Mouse (Mus musculus) adrenal gland, postnatal 36 days (tissue): ENCODE data around the gene Actl6a. TPM values are rescaled to one million over a fixed set of nuclear protein-coding genes. Genes with fewer than 3 reads are reported as not detected.
"Not testable (repeated sequence)": the region's sequence is repeated elsewhere in the genome, so short reads cannot be mapped to it uniquely, and the experiment has no call there.

Source experiments
- DNase-seq, 2 experiments: peaks; one replicate each; pipeline ENCODE4 v3.0.0; 2021; ENCODE audit warnings: mixed read lengths in 1 of 2
- total RNA-seq, 2 experiments: library from RNA; stranded (reverse); gene quantifications; 2 replicates each; pipeline ENCODE4 v1.2.3; 2021

The Actl6a gene
- total RNA-seq, 2 experiments from 2014 or later = 43.1 to 50.6 TPM

- no peak for DNase-seq
Observed at GRCm38 (mm10) chr3:32694737-32695582, 11.1 kb upstream of the Actl6a start.

- DNase-seq = no peak
Observed at GRCm38 (mm10) chr3:32695583-32695980, 10.5 kb upstream of the Actl6a start.

GRCm38 (mm10) chr3:32698228-32698863, 7.8 kb upstream of the Actl6a start:
- peak; percentile 90 to 92 for DNase-seq

- not testable (repeated sequence) for DNase-seq
Observed at GRCm38 (mm10) chr3:32704021-32704420, 2.1 kb upstream of the Actl6a start.

- not testable (repeated sequence) for DNase-seq
Observed at GRCm38 (mm10) chr3:32704632-32705031, 1.5 kb upstream of the Actl6a start.

- DNase-seq = no peak
Observed at GRCm38 (mm10) chr3:32708052-32708367, 1.9 kb downstream of the Actl6a start.

- DNase-seq = peak; percentile 98 to 99
Observed at GRCm38 (mm10) chr3:32708368-32709231, 2.5 kb downstream of the Actl6a start.

- no peak for DNase-seq
Observed at GRCm38 (mm10) chr3:32709388-32709787, 3.3 kb downstream of the Actl6a start.

- DNase-seq = no peak
Observed at GRCm38 (mm10) chr3:32713711-32714110, 7.6 kb downstream of the Actl6a start.

- not testable (repeated sequence) for DNase-seq
Observed at GRCm38 (mm10) chr3:32717403-32717802, 11.3 kb downstream of the Actl6a start.

- peak in 1 of 2 experiments; percentile 19 for DNase-seq
Observed at GRCm38 (mm10) chr3:32718271-32718670, 12.2 kb downstream of the Actl6a start.

- no peak for DNase-seq
Observed at GRCm38 (mm10) chr3:32724191-32724590, 18.1 kb downstream of the Actl6a start.

GRCm38 (mm10) chr3:32725951-32726350, 19.9 kb downstream of the Actl6a start:
- no peak for DNase-seq

GRCm38 (mm10) chr3:32727861-32728260, 21.8 kb downstream of the Actl6a start:
- no peak for DNase-seq

GRCm38 (mm10) chr3:32736244-32737171, 30.4 kb downstream of the Actl6a start, which contains the start of gene Ndufb5:
Gene Ndufb5 (plus strand): TSS chr3:32736990.
- DNase-seq = peak; percentile 97 to 98

GRCm38 (mm10) chr3:32737172-32737655, 31.1 kb downstream of the Actl6a start, which contains the start of gene Mrpl47:
Gene Mrpl47 (minus strand): TSS chr3:32737605.
- no peak for DNase-seq

GRCm38 (mm10) chr3:32738549-32738948, 32.5 kb downstream of the Actl6a start:
- no peak for DNase-seq

- peak; percentile 32 to 54 for DNase-seq
Observed at GRCm38 (mm10) chr3:32742276-32742780, 36.2 kb downstream of the Actl6a start.

GRCm38 (mm10) chr3:32745001-32745400, 38.9 kb downstream of the Actl6a start:
- DNase-seq = no peak

GRCm38 (mm10) chr3:32745426-32745825, 39.3 kb downstream of the Actl6a start:
- not testable (repeated sequence) for DNase-seq

- DNase-seq = no peak
Observed at GRCm38 (mm10) chr3:32748384-32748783, 42.3 kb downstream of the Actl6a start.
